Mouse (Mus musculus): ENCODE data around the gene Kif1b.

GRCm38 (mm10) chr4:149126663-149127062 is 180.8 kb downstream of the Kif1b start, which contains the start of gene Cort:
- TF ChIP-seq POLR2A (IDR thresholded peaks at IDR 0.05; ENCODE audit: borderline replicate concordance, insufficient read depth, low read length) (no peak), CTCF (IDR thresholded peaks at IDR 0.05; ENCODE audit: borderline replicate concordance, insufficient read depth, low read depth, low read length) (no peak)

Measured in cerebellum, adult 2 months (tissue).